Mouse (Mus musculus) small intestine, adult 2 months (tissue): ENCODE data around the gene March6.

Source experiments
- CTCF ChIP-seq: fragments of 200-500 bp; IDR thresholded peaks from 2 replicates; pipeline ENCODE4 v1.5.1; 2012; ENCODE audit warnings: low read depth, mild to moderate bottlenecking, control low read depth, inconsistent platforms, low read length, moderate library complexity, mixed read lengths; ENCODE audit not compliant: insufficient replicate concordance, insufficient read length; ENCODE audit errors: extremely low read depth
- POLR2A ChIP-seq: fragments of 200-500 bp; IDR thresholded peaks from 2 replicates; pipeline ENCODE4 v1.6.1; 2012; ENCODE audit warnings: low read depth, mild to moderate bottlenecking, control low read depth, inconsistent platforms, low read length, moderate library complexity

DNA sequence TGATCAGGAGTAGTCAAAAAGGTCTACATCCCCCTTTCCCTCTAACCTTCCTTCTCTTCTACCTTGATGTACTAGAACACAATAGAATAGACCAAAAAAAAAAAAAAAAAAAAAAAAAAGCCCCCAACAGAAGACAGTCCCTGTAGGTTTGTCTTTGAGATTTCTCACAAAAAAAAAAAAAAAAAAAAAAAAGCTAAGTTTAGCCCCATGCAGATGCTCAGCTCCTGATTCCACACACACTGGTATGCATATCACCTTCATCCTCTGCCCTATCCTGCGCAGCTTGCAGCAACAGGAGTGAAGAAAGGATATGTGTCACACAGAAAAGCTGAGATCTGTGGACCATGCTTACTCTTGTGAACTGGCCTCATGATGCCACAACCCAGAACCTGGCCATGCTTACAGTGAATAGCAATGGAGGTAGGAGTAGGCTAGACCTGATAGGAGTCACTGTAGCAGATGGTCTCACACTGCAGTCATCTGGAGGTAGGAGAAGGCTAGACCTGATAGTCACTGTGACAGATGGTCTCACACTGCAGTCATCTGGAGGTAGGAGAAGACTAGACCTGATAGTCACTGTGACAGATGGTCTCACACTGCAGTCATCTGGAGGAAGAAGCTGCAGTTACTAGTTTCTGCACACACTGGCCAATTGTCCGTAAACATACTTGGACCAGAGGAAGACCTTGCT, 1.6 kb upstream of the March6 start:
- TF ChIP-seq CTCF: no peak
- TF ChIP-seq POLR2A: no peak
